Mouse (Mus musculus) c-Kit-positive CD71-positive TER-119-positive erythroid progenitor cells, embryonic 14.5 days (primary cell): ENCODE measurements around the gene Rab9.

Experiments used
- DNase-seq: peaks from one replicate; pipeline ENCODE4 v3.0.0-alpha.2; 2013; ENCODE audit warnings: low spot score

Rab9 gene

GRCm38 (mm10) chrX:166479365-166479983, at the start of gene Rab9:
Gene Rab9 (minus strand): TSS chrX:166479867.
- DNase-seq = peak; percentile 83

- DNase-seq = no peak
Observed at GRCm38 (mm10) chrX:166528126-166528525, 48.5 kb upstream of the Rab9 start.

- DNase-seq = no peak
Observed at GRCm38 (mm10) chrX:166525637-166526315, 46.1 kb upstream of the Rab9 start.

- no peak for DNase-seq
Observed at GRCm38 (mm10) chrX:166520782-166521181, 41.1 kb upstream of the Rab9 start.

GRCm38 (mm10) chrX:166518345-166518744, 38.7 kb upstream of the Rab9 start, which contains the start of gene Tceanc:
Gene Tceanc (minus strand): TSS chrX:166518567.
- DNase-seq = no peak

GRCm38 (mm10) chrX:166516631-166517030, 37.0 kb upstream of the Rab9 start:
- no peak for DNase-seq

GRCm38 (mm10) chrX:166515923-166516322, 36.3 kb upstream of the Rab9 start:
- no peak for DNase-seq

GRCm38 (mm10) chrX:166514035-166514434, 34.4 kb upstream of the Rab9 start:
- peak; percentile 17 for DNase-seq

GRCm38 (mm10) chrX:166512071-166512470, 32.4 kb upstream of the Rab9 start:
- DNase-seq = peak; percentile 34

- no peak for DNase-seq
Observed at GRCm38 (mm10) chrX:166511107-166511506, 31.4 kb upstream of the Rab9 start.

- DNase-seq = peak; percentile 87
Observed at GRCm38 (mm10) chrX:166509761-166510738, 30.4 kb upstream of the Rab9 start.

GRCm38 (mm10) chrX:166504421-166504820, 24.8 kb upstream of the Rab9 start:
- DNase-seq = no peak

GRCm38 (mm10) chrX:166499496-166500190, 20.0 kb upstream of the Rab9 start:
- no peak for DNase-seq

GRCm38 (mm10) chrX:166497771-166498170, 18.1 kb upstream of the Rab9 start:
- no peak for DNase-seq

GRCm38 (mm10) chrX:166495052-166495451, 15.4 kb upstream of the Rab9 start:
- no peak for DNase-seq

GRCm38 (mm10) chrX:166478631-166479364, 869 bp downstream of the Rab9 start:
- peak; percentile 31 for DNase-seq

GRCm38 (mm10) chrX:166477393-166477792, 2.3 kb downstream of the Rab9 start:
- DNase-seq = no peak

- no peak for DNase-seq
Observed at GRCm38 (mm10) chrX:166472612-166473011, 7.1 kb downstream of the Rab9 start.

GRCm38 (mm10) chrX:166468321-166468720, 11.3 kb downstream of the Rab9 start:
- DNase-seq = no peak

- DNase-seq = no peak
Observed at GRCm38 (mm10) chrX:166455525-166455924, 24.1 kb downstream of the Rab9 start.

- no peak for DNase-seq
Observed at GRCm38 (mm10) chrX:166454331-166454730, 25.3 kb downstream of the Rab9 start.
